Mouse (Mus musculus) midbrain, embryonic 10.5 days (tissue): ENCODE measurements around the gene Cacna1a. TPM values are rescaled to one million over a fixed set of nuclear protein-coding genes. Genes with fewer than 3 reads are reported as not detected.
A peak's percentile ranks its signal among the peaks of the same experiment; 100 is the strongest.

Experiments used
- DNase-seq: peaks from one replicate; pipeline ENCODE4 v3.0.0-alpha.2; 2017; ENCODE audit warnings: low spot score
- H3K27ac ChIP-seq: fragments of 300-500 bp; sonication (generic); replicated peaks from 2 replicates; pipeline ENCODE4 v1.5.1; 2016; ENCODE audit warnings: mild to moderate bottlenecking
- H3K27me3 ChIP-seq: fragments of 300-500 bp; sonication (generic); 2 replicates; pipeline ENCODE4 v1.6.1; 2016; ENCODE audit warnings: low read depth, mild to moderate bottlenecking; ENCODE audit not compliant: poor library complexity, severe bottlenecking
- H3K36me3 ChIP-seq: fragments of 300-500 bp; sonication (generic); 2 replicates; pipeline ENCODE4 v1.6.1; 2016; ENCODE audit warnings: mild to moderate bottlenecking, moderate library complexity
- H3K4me1 ChIP-seq: fragments of 300-500 bp; sonication (generic); 2 replicates; pipeline ENCODE4 v1.6.1; 2016
- H3K4me3 ChIP-seq: fragments of 300-500 bp; sonication (generic); 2 replicates; pipeline ENCODE4 v1.5.1; 2016; ENCODE audit warnings: mild to moderate bottlenecking, moderate library complexity
- H3K9me3 ChIP-seq: fragments of 300-500 bp; sonication (generic); replicated peaks from 2 replicates; pipeline ENCODE4 v1.6.1; 2016; ENCODE audit warnings: mild to moderate bottlenecking
- WGBS: fragments of 180-500 bp; shearing (Covaris S2); methylation state at CpG from one replicate; pipeline ENCODE4 v1.1.7; 2016; 5-methylcytosine and 5-hydroxymethylcytosine counted together
- polyA plus RNA-seq: library from polyadenylated mRNA; unstranded; fragments of >200 nt; fragmentation: Nextera tagmentation; extraction: Ambion mirVana; gene quantifications from 2 replicates; pipeline ENCODE4 v1.2.1, GENCODE M21; 2016

Cacna1a gene
- polyA plus RNA-seq, 1 experiment from 2014 or later, result 6.9 TPM

GRCm38 (mm10) chr8:84370972-84371371, 17.3 kb upstream of the Cacna1a start:
- DNase-seq, result no peak
- 0 out of 2 replicates have a peak, but pooled peaks cover 2% of the 10 kb centered on the region for H3K4me1 ChIP-seq
- H3K27me3 ChIP-seq, result no peaks in the 10 kb centered on the region
- no peaks in the 10 kb centered on the region for H3K9me3 ChIP-seq
- no peak overlapping the region for H3K27ac ChIP-seq
- no peaks in the 10 kb centered on the region for H3K36me3 ChIP-seq
- WGBS, result 82% methylated on average over 4 of the region's 4 CpGs
- H3K4me3 ChIP-seq, result no peak overlapping the region

- DNase-seq, result no peak
- Histone ChIP-seq H3K4me1 (0 out of 2 replicates have a peak, but pooled peaks cover 2% of the 10 kb centered on the region), H3K27me3 (no peaks in the 10 kb centered on the region), H3K27ac (no peak overlapping the region), H3K9me3 (no peaks in the 10 kb centered on the region), H3K4me3 (no peak overlapping the region), H3K36me3 (no peaks in the 10 kb centered on the region)
- WGBS, result 40% methylated on average over 5 of the region's 5 CpGs
These were observed 13.2 kb upstream of the Cacna1a start for GRCm38 (mm10) chr8:84375038-84375437.

- no peak overlapping the region for H3K4me3 ChIP-seq
- H3K27me3 ChIP-seq, result no peaks in the 10 kb centered on the region
- no peak for DNase-seq
- H3K27ac ChIP-seq, result no peak overlapping the region
- H3K9me3 ChIP-seq, result no peaks in the 10 kb centered on the region
- 0 out of 2 replicates have a peak, but pooled peaks cover 2% of the 10 kb centered on the region for H3K4me1 ChIP-seq
- 85% methylated on average over 5 of the region's 5 CpGs for WGBS
- H3K36me3 ChIP-seq, result no peaks in the 10 kb centered on the region
These were observed 12.4 kb upstream of the Cacna1a start for GRCm38 (mm10) chr8:84375803-84376202.

GRCm38 (mm10) chr8:84376564-84376963, 11.7 kb upstream of the Cacna1a start:
- H3K36me3 ChIP-seq, result no peaks in the 10 kb centered on the region
- no peak overlapping the region for H3K27ac ChIP-seq
- no peak overlapping the region for H3K4me3 ChIP-seq
- H3K4me1 ChIP-seq, result 0 out of 2 replicates have a peak, but pooled peaks cover 2% of the 10 kb centered on the region
- H3K9me3 ChIP-seq, result no peaks in the 10 kb centered on the region
- DNase-seq, result no peak
- no peaks in the 10 kb centered on the region for H3K27me3 ChIP-seq
- WGBS, result 83% methylated on average over 6 of the region's 6 CpGs

GRCm38 (mm10) chr8:84381676-84382075, 6.6 kb upstream of the Cacna1a start:
- Histone ChIP-seq H3K4me1 (no peaks in the 10 kb centered on the region), H3K36me3 (no peaks in the 10 kb centered on the region), H3K4me3 (no peak overlapping the region), H3K9me3 (no peaks in the 10 kb centered on the region), H3K27me3 (no peaks in the 10 kb centered on the region), H3K27ac (no peak overlapping the region)
- WGBS, result 85% methylated on average over 7 of the region's 7 CpGs
- no peak for DNase-seq

GRCm38 (mm10) chr8:84388773-84389172, 533 bp downstream of the Cacna1a start:
- no peak overlapping the region for H3K4me3 ChIP-seq
- H3K36me3 ChIP-seq, result no peaks in the 10 kb centered on the region
- no peaks in the 10 kb centered on the region for H3K4me1 ChIP-seq
- H3K27me3 ChIP-seq, result no peaks in the 10 kb centered on the region
- no peak overlapping the region for H3K27ac ChIP-seq
- DNase-seq, result no peak
- WGBS, result 83% methylated on average over 9 of the region's 9 CpGs
- no peaks in the 10 kb centered on the region for H3K9me3 ChIP-seq

- H3K4me3 ChIP-seq, result no peak overlapping the region
- H3K27me3 ChIP-seq, result no peaks in the 10 kb centered on the region
- no peaks in the 10 kb centered on the region for H3K4me1 ChIP-seq
- H3K36me3 ChIP-seq, result no peaks in the 10 kb centered on the region
- H3K27ac ChIP-seq, result no peak overlapping the region
- H3K9me3 ChIP-seq, result no peaks in the 10 kb centered on the region
- 91% methylated on average over 3 of the region's 3 CpGs for WGBS
- DNase-seq, result no peak
These were observed 933 bp downstream of the Cacna1a start for GRCm38 (mm10) chr8:84389173-84389572.

GRCm38 (mm10) chr8:84391611-84392010, 3.4 kb downstream of the Cacna1a start:
- Histone ChIP-seq H3K27me3 (no peaks in the 10 kb centered on the region), H3K27ac (no peak overlapping the region), H3K36me3 (no peaks in the 10 kb centered on the region), H3K4me1 (no peaks in the 10 kb centered on the region), H3K4me3 (no peak overlapping the region), H3K9me3 (no peaks in the 10 kb centered on the region)
- DNase-seq, result no peak
- 89% methylated on average over 5 of the region's 5 CpGs for WGBS

GRCm38 (mm10) chr8:84395751-84396457, 7.7 kb downstream of the Cacna1a start:
- no peaks in the 10 kb centered on the region for H3K4me1 ChIP-seq
- H3K27ac ChIP-seq, result no peak overlapping the region
- H3K36me3 ChIP-seq, result no peaks in the 10 kb centered on the region
- 65% methylated on average over 6 of the region's 6 CpGs for WGBS
- H3K27me3 ChIP-seq, result no peaks in the 10 kb centered on the region
- H3K9me3 ChIP-seq, result no peaks in the 10 kb centered on the region
- H3K4me3 ChIP-seq, result no peak overlapping the region
- DNase-seq, result no peak

- peak; percentile 78 for DNase-seq
- Histone ChIP-seq H3K27ac (peak overlapping the region; percentile 92), H3K9me3 (peaks cover 5% of the 10 kb centered on the region), H3K27me3 (peaks cover 46% of the 10 kb centered on the region), H3K36me3 (peaks cover 6% of the 10 kb centered on the region; the same call in 1 of the 2 replicates), H3K4me1 (peaks cover 31% of the 10 kb centered on the region), H3K4me3 (peak overlapping the region; percentile 84)
- WGBS, result 1% methylated on average over 72 of the region's 72 CpGs
These were observed 25.9 kb downstream of the Cacna1a start for GRCm38 (mm10) chr8:84413886-84414851.

- Histone ChIP-seq H3K27me3 (peaks cover 46% of the 10 kb centered on the region), H3K4me3 (peak overlapping the region; percentile 84), H3K36me3 (peaks cover 13% of the 10 kb centered on the region; the same call in 1 of the 2 replicates), H3K27ac (peak overlapping the region; percentile 92), H3K9me3 (peaks cover 5% of the 10 kb centered on the region), H3K4me1 (peaks cover 31% of the 10 kb centered on the region)
- no peak for DNase-seq
- under 1% methylated on average over 20 of the region's 20 CpGs for WGBS
These were observed 26.7 kb downstream of the Cacna1a start for GRCm38 (mm10) chr8:84414918-84415317.

- WGBS, result under 1% methylated on average over 63 of the region's 64 CpGs
These were observed 27.2 kb downstream of the Cacna1a start for GRCm38 (mm10) chr8:84415378-84415898.

More at GRCm38 (mm10) chr8:84415378-84415898, 27.2 kb downstream of the Cacna1a start:
- H3K4me1 ChIP-seq, result peaks cover 31% of the 10 kb centered on the region
- peaks cover 46% of the 10 kb centered on the region for H3K27me3 ChIP-seq
- peak; percentile 78 for DNase-seq
- peaks cover 5% of the 10 kb centered on the region for H3K9me3 ChIP-seq
- H3K36me3 ChIP-seq, result peaks cover 13% of the 10 kb centered on the region; the same call in 1 of the 2 replicates
- peak overlapping the region; percentile 92 for H3K27ac ChIP-seq
- H3K4me3 ChIP-seq, result peak overlapping the region; percentile 84
